Mouse (Mus musculus) ES-E14 (cell line): Measurements from ENCODE around the gene Vwa5b2. TPM values are rescaled to one million over a fixed set of nuclear protein-coding genes. Genes with fewer than 3 reads are reported as not detected.

Source experiments
- DNase-seq: peaks from one replicate; pipeline ENCODE4 v3.0.0-alpha.2; 2013; ENCODE audit warnings: low read depth, low spot score
- H3K27ac ChIP-seq: 2 replicates; pipeline ENCODE4 v1.5.1; 2012; ENCODE audit warnings: low read depth, mild to moderate bottlenecking, low read length, moderate library complexity, mixed read lengths; ENCODE audit not compliant: poor library complexity, insufficient read depth, severe bottlenecking
- H3K36me3 ChIP-seq: 2 replicates; pipeline ENCODE4 v1.6.1; 2012; ENCODE audit warnings: mild to moderate bottlenecking, low read length, moderate library complexity, mixed read lengths; ENCODE audit not compliant: control insufficient read depth, poor library complexity, insufficient read depth, severe bottlenecking
- H3K4me1 ChIP-seq, 2 experiments: fragments of 150-350 bp in 1 of 2; sonication (generic) in 1 of 2; 2 replicates each; pipeline ENCODE4 v1.6.1; 2012; ENCODE audit warnings: low read length in 2 of 2, mild to moderate bottlenecking in 1 of 2, mixed read lengths in 1 of 2; ENCODE audit not compliant: control insufficient read depth in 2 of 2, insufficient read depth in 2 of 2, poor library complexity in 1 of 2
- H3K4me3 ChIP-seq, 2 experiments: fragments of 150-350 bp in 1 of 2; sonication (generic) in 1 of 2; 2 replicates each; pipeline ENCODE4 v1.5.1; 2012; ENCODE audit warnings: low read length in 2 of 2, low read depth in 1 of 2, mild to moderate bottlenecking in 1 of 2, mixed read lengths in 1 of 2; ENCODE audit not compliant: insufficient read depth in 1 of 2, poor library complexity in 1 of 2, severe bottlenecking in 1 of 2
- H3K9ac ChIP-seq: 2 replicates; pipeline ENCODE4 v1.6.1; 2012; ENCODE audit warnings: low read depth, mild to moderate bottlenecking, low read length, mixed read lengths; ENCODE audit not compliant: poor library complexity, insufficient read depth, severe bottlenecking
- H3K9me3 ChIP-seq: fragments of 150-350 bp; sonication (generic); 2 replicates; pipeline ENCODE4 v1.6.1; 2012; ENCODE audit warnings: low read depth, mild to moderate bottlenecking, low read length; ENCODE audit not compliant: control insufficient read depth, insufficient read depth
- CHD2 ChIP-seq: IDR thresholded peaks from 2 replicates; pipeline ENCODE4 v1.6.1; 2014; ENCODE audit warnings: mild to moderate bottlenecking, low read depth, low read length, inconsistent platforms
- HCFC1 ChIP-seq: IDR thresholded peaks from 2 replicates; pipeline ENCODE4 v1.6.1; 2012; ENCODE audit warnings: low read length, inconsistent platforms, borderline replicate concordance; ENCODE audit not compliant: insufficient read depth
- MAFK ChIP-seq: IDR thresholded peaks from 2 replicates; pipeline ENCODE4 v1.6.1; 2014; ENCODE audit warnings: mild to moderate bottlenecking, low read depth, low read length, inconsistent platforms; ENCODE audit not compliant: insufficient read depth
- ZC3H11A ChIP-seq: IDR thresholded peaks from 2 replicates; pipeline ENCODE4 v1.6.1; 2012; ENCODE audit warnings: low read depth, mild to moderate bottlenecking, inconsistent platforms, low read length, borderline replicate concordance
- ZNF384 ChIP-seq: IDR thresholded peaks from 2 replicates; pipeline ENCODE4 v1.6.1; 2012; ENCODE audit warnings: low read depth, low read length, inconsistent platforms
- in situ Hi-C, 2 experiments: fragments of 600-800 bp; cut with MboI; formaldehyde crosslinking; loops; one replicate each; pipeline ENCODE4 v1.15.1; 2025; ENCODE audit warnings: low sequenced_read_pairs in 2 of 2, inconsistent platforms in 1 of 2; ENCODE audit not compliant: unreplicated experiment in 2 of 2
- total RNA-seq: library from RNA; depleted of rRNA; stranded (reverse); fragments of 300-350 nt; gene quantifications from 2 replicates; pipeline ENCODE4 v1.2.3, GENCODE M21; 2012

Vwa5b2 gene
- total RNA-seq, 1 experiment: 1.2 TPM

GRCm38 (mm10) chr16:20590680-20591038 lies 1.4 kb downstream of the Vwa5b2 start:
- peak overlapping the region in 1 of 2 experiments; percentile 52; a peak in 1 of 4 replicates for H3K4me3 ChIP-seq
- in situ Hi-C loops: no loop called here
- TF ChIP-seq HCFC1 (no peak), ZNF384 (no peak), MAFK (no peak), CHD2 (no peak), ZC3H11A (no peak)
- no peaks in the 10 kb centered on the region for H3K36me3 ChIP-seq
- no peak overlapping the region for H3K9ac ChIP-seq
- no peak for DNase-seq
- H3K4me1 ChIP-seq: peaks cover 0 to 7% of the 10 kb centered on the region in 2 experiments; a peak in 1 of 4 replicates
- H3K9me3 ChIP-seq: no peaks in the 10 kb centered on the region
- H3K27ac ChIP-seq: no peak overlapping the region

- Histone ChIP-seq H3K9me3 (no peaks in the 10 kb centered on the region), H3K36me3 (no peaks in the 10 kb centered on the region), H3K27ac (no peak overlapping the region), H3K9ac (peak overlapping the region; percentile 6; the same call in 1 of the 2 replicates), H3K4me1 (peaks cover 0 to 7% of the 10 kb centered on the region in 2 experiments; a peak in 1 of 4 replicates), H3K4me3 (peak overlapping the region; percentile 48 to 55; a peak in 3 of 4 replicates)
- DNase-seq: no peak
- in situ Hi-C loops: no loop called here
- TF ChIP-seq HCFC1: no peak
- no peak for TF ChIP-seq CHD2
- TF ChIP-seq ZNF384: no peak
- TF ChIP-seq ZC3H11A: no peak
- no peak for TF ChIP-seq MAFK
Measured at GRCm38 (mm10) chr16:20591076-20591705, 1.9 kb downstream of the Vwa5b2 start.

DNA sequence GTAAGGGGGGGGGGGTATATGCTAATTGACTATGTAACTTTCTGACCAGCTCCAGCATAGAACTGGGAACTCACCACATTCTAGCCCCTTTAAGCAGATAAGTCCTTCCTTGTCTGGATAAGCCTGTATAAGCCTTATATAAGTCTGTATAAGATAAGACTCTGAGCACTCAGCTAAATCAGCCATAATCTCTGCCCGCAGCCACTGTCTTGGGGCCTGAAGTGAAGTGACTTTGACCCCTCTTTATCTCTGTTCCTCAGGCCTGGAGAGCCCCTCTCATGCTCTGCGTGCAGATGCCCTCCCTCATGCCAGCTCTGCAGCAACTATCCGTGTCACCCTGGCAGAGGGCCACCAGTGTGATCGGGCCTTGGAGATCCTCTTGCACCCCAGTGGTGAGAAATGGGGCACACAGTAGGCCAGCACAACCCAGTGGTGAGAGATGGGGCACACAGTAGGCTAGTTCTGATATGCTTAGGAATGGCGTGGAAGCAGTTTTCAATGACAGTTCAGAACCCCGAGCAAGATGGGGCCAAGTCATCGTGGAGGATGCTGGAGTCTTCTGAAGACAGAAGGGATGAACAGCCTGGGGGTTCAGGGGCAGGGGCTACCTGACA lies 5.9 kb downstream of the Vwa5b2 start:
- Histone ChIP-seq H3K4me1 (peaks cover 0 to 6% of the 10 kb centered on the region in 2 experiments; a peak in 1 of 4 replicates), H3K9me3 (no peaks in the 10 kb centered on the region), H3K9ac (no peak overlapping the region), H3K4me3 (no peak overlapping the region), H3K27ac (no peak overlapping the region), H3K36me3 (no peaks in the 10 kb centered on the region)
- in situ Hi-C loops: no loop called here
- no peak for DNase-seq
- TF ChIP-seq MAFK (no peak), CHD2 (no peak), ZNF384 (no peak), ZC3H11A (no peak), HCFC1 (no peak)

- no peaks in the 10 kb centered on the region for H3K36me3 ChIP-seq
- TF ChIP-seq ZNF384: no peak
- no peak for TF ChIP-seq HCFC1
- no peak for TF ChIP-seq MAFK
- TF ChIP-seq CHD2: no peak
- no peak for TF ChIP-seq ZC3H11A
- H3K9me3 ChIP-seq: no peaks in the 10 kb centered on the region
- in situ Hi-C loops: no loop called here
- H3K4me3 ChIP-seq: no peak overlapping the region
- H3K9ac ChIP-seq: no peak overlapping the region
- peaks cover 0 to 3% of the 10 kb centered on the region in 2 experiments; a peak in 1 of 4 replicates for H3K4me1 ChIP-seq
- no peak overlapping the region for H3K27ac ChIP-seq
- no peak for DNase-seq
Measured at GRCm38 (mm10) chr16:20595737-20596136, 6.5 kb downstream of the Vwa5b2 start.
